Mouse (Mus musculus) neural tube, embryonic 13.5 days (tissue): ENCODE results near the gene Phf5a. TPM values are rescaled to one million over a fixed set of nuclear protein-coding genes. Genes with fewer than 3 reads are reported as not detected.
"Not testable (repeated sequence)": the region's sequence is repeated elsewhere in the genome, so short reads cannot be mapped to it uniquely, and the experiment has no call there.

Experiments used
- ATAC-seq: fragments of 200-750 bp; cut with Nextera tagmentation; 2 replicates; pipeline ENCODE4 v1.8.0; 2017; ENCODE audit warnings: low read depth, mild to moderate bottlenecking, moderate TSS enrichment, moderate library complexity
- H3K27ac ChIP-seq: fragments of 300-500 bp; sonication (generic); replicated peaks from 2 replicates; pipeline ENCODE4 v1.5.1; 2015; ENCODE audit warnings: moderate library complexity, mild to moderate bottlenecking, inconsistent platforms
- H3K27me3 ChIP-seq: fragments of 300-500 bp; sonication (generic); 2 replicates; pipeline ENCODE4 v1.6.1; 2015; ENCODE audit warnings: mild to moderate bottlenecking, inconsistent platforms
- H3K36me3 ChIP-seq: fragments of 300-500 bp; sonication (generic); 2 replicates; pipeline ENCODE4 v1.6.1; 2015; ENCODE audit warnings: mild to moderate bottlenecking, inconsistent platforms
- H3K4me1 ChIP-seq: fragments of 300-500 bp; sonication (generic); replicated peaks from 2 replicates; pipeline ENCODE4 v1.6.1; 2015; ENCODE audit warnings: inconsistent platforms
- H3K4me2 ChIP-seq: fragments of 300-500 bp; sonication (generic); 2 replicates; pipeline ENCODE4 v1.6.1; 2015; ENCODE audit warnings: inconsistent platforms, mild to moderate bottlenecking, moderate library complexity
- H3K4me3 ChIP-seq: fragments of 300-500 bp; sonication (generic); 2 replicates; pipeline ENCODE4 v1.5.1; 2015; ENCODE audit warnings: mild to moderate bottlenecking, inconsistent platforms
- H3K9ac ChIP-seq: fragments of 300-500 bp; sonication (generic); 2 replicates; pipeline ENCODE4 v1.6.1; 2015; ENCODE audit warnings: moderate library complexity, mild to moderate bottlenecking, inconsistent platforms
- H3K9me3 ChIP-seq: fragments of 300-500 bp; sonication (generic); 2 replicates; pipeline ENCODE4 v1.6.1; 2016; ENCODE audit warnings: inconsistent platforms
- WGBS: fragments of 180-500 bp; shearing (Covaris S2); methylation state at CpG from one replicate; pipeline ENCODE4 v1.1.7; 2015; 5-methylcytosine and 5-hydroxymethylcytosine counted together
- polyA plus RNA-seq: library from polyadenylated mRNA; unstranded; fragments of >200 nt; fragmentation: Nextera tagmentation; extraction: Ambion mirVana; gene quantifications from 2 replicates; pipeline ENCODE4 v1.2.1, GENCODE M21; 2015

Gene Phf5a
- polyA plus RNA-seq = 111 and 129 TPM in 2 replicates

DNA sequence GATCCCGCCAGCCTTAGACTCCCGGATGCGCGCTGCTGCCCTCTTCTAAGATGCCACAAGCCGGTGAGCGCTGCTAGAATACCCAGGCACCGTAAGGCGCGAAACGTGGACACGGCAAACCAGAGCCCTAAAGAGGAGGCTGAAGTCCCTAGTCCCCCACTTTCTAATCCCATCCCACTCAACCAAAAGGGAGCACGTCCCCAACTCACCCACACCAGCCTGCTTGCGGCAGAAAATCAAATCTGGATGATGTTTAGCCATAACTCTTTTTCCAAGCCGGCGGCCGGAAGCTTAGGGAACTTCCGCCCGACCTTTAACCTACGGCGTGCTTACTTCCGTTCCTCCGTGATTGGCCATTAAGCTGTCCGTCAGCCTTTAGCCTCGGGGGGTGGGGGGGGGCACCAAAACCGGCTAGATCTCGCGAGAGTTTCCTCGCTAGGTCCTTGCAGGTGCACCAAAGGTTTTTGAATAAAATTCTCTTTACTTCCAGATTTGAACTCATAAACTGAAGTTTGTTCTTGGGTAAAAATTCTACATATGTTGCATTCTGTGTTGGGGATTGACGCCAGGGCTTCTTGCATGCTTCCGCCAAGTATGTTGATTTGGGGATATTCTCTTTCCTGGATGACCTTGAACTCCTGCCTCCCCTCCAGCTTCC is at the start of gene Phf5a:
Gene Phf5a (minus strand): TSS at position 308 of the 658 bp plus-strand sequence.
- under 1% methylated on average over 30 of the region's 30 CpGs for WGBS
- peaks cover 28% of the 10 kb centered on the region for H3K4me1 ChIP-seq
- no peaks in the 10 kb centered on the region for H3K27me3 ChIP-seq
- peak within 1 kb of the TSS; percentile 97 for H3K4me3 ChIP-seq
- H3K4me2 ChIP-seq = peak within 1 kb of the TSS; percentile 95
- H3K9ac ChIP-seq = peak within 1 kb of the TSS; percentile 92
- ATAC-seq = peak; percentile 89
- no peaks in the 10 kb centered on the region for H3K9me3 ChIP-seq
- H3K27ac ChIP-seq = peak within 1 kb of the TSS; percentile 98
- peaks cover 40% of the 10 kb centered on the region for H3K36me3 ChIP-seq

- Histone ChIP-seq H3K4me1 (peaks cover 43% of the 10 kb centered on the region), H3K9ac (peak overlapping the region; percentile 14; the same call in 1 of the 2 replicates), H3K9me3 (no peaks in the 10 kb centered on the region), H3K4me3 (no peak overlapping the region), H3K27ac (peak overlapping the region; percentile 35), H3K27me3 (no peaks in the 10 kb centered on the region), H3K4me2 (no peak overlapping the region), H3K36me3 (peaks cover 14% of the 10 kb centered on the region)
- 68% methylated on average over 5 of the region's 5 CpGs for WGBS
- ATAC-seq = no peak
Measured at GRCm38 (mm10) chr15:81921255-81921654, 49.5 kb upstream of the Phf5a start.

DNA sequence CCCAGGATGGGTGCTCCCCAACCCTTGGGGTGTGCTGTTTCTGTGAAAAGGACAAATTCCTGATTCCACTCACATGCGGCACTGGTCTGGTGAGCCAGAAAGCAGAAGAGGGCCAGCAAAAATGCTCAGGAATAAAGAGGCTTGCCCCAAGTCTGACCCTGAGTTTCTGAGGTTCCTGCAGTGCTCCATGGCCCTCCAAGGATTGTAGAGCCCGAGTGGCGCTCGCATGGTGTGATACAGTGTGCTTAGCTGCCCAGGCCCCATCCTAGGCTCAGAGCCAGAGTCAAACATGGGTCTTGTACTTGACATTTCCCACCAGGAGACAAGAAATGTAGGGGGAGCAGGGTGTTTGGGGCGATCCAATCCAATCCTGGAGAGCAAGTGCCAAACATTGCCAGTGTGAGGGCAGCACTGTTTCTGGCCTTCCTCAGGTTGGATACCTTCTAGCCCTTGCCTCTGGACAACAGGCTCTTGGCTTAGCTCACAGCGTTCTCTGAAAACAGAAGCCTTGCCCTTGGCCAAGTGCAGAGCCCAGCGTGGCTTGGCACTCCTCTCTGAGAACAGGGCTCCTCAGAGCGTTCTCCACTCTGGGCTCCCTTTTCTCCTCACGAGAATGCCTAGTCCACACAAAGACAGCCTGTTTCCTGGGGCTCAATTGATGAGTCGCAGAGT is 49.0 kb upstream of the Phf5a start:
- no peaks in the 10 kb centered on the region for H3K9me3 ChIP-seq
- peaks cover 20% of the 10 kb centered on the region for H3K36me3 ChIP-seq
- no peak overlapping the region for H3K4me3 ChIP-seq
- peak overlapping the region; percentile 35 for H3K27ac ChIP-seq
- no peak for ATAC-seq
- 79% methylated on average over 10 of the region's 10 CpGs for WGBS
- no peak overlapping the region for H3K4me2 ChIP-seq
- H3K4me1 ChIP-seq = peaks cover 43% of the 10 kb centered on the region
- H3K27me3 ChIP-seq = no peaks in the 10 kb centered on the region
- H3K9ac ChIP-seq = 0 out of 2 replicates have a peak overlapping the region, but pooled peaks have one; percentile 14

DNA sequence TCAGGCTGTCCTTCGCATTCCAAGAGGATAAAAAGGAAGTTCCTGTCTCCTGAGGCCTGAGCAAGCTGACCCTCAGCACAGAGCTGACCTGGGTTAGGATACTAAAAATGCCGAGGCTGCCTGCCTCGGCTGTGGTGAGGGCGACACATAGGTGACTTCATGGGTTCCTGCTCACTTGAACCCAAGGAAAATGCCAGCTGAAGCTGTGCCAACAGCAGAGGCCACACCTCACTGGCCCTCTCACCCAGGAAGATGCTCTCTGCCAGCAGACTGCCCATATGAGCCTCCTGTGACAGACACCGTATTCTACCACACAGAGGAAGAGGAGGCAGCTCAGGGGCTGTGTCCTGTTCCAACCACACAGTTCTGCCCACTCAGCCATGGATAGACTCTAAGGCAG is 47.4 kb upstream of the Phf5a start:
- no peak overlapping the region for H3K4me3 ChIP-seq
- ATAC-seq = no peak
- 85% methylated on average over 5 of the region's 5 CpGs for WGBS
- H3K4me2 ChIP-seq = no peak overlapping the region
- no peaks in the 10 kb centered on the region for H3K9me3 ChIP-seq
- no peak overlapping the region for H3K27ac ChIP-seq
- no peaks in the 10 kb centered on the region for H3K27me3 ChIP-seq
- H3K4me1 ChIP-seq = peaks cover 27% of the 10 kb centered on the region
- H3K9ac ChIP-seq = no peak overlapping the region
- peaks cover 35% of the 10 kb centered on the region for H3K36me3 ChIP-seq

- 58% methylated on average over 6 of the region's 6 CpGs for WGBS
- Histone ChIP-seq H3K9me3 (no peaks in the 10 kb centered on the region), H3K9ac (no peak overlapping the region), H3K4me1 (peaks cover 16% of the 10 kb centered on the region), H3K4me3 (no peak overlapping the region), H3K36me3 (peaks cover 47% of the 10 kb centered on the region), H3K27ac (no peak overlapping the region), H3K4me2 (no peak overlapping the region), H3K27me3 (no peaks in the 10 kb centered on the region)
- peak; percentile 54; the same call in 1 of the 2 replicates for ATAC-seq
Measured at GRCm38 (mm10) chr15:81917621-81918463, 46.1 kb upstream of the Phf5a start.

DNA sequence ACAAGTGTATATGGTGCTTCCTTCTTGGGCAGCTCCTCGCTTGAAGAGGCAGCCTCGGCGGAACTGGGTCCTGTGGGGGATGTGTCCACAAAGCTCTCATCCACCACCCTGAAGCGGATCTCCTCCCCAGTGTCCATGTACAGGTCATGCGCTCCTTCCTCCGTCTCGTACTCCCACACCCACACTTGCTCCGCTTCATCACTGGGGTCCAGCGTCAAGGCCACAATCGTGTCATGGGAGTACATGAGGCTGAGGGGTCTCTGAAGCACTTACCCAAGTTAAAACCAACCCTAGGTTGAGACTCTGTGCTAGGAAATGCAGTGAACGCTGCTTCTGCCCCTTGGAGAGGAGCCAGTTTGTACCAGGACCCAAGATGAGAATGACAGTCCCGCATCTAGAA is 45.5 kb upstream of the Phf5a start:
- Histone ChIP-seq H3K36me3 (peaks cover 49% of the 10 kb centered on the region), H3K27ac (no peak overlapping the region), H3K4me1 (peaks cover 16% of the 10 kb centered on the region), H3K9ac (no peak overlapping the region), H3K9me3 (no peaks in the 10 kb centered on the region), H3K4me3 (no peak overlapping the region), H3K4me2 (no peak overlapping the region), H3K27me3 (no peaks in the 10 kb centered on the region)
- ATAC-seq = no peak
- WGBS = 92% methylated on average over 12 of the region's 12 CpGs

GRCm38 (mm10) chr15:81915663-81916062 is 44.0 kb upstream of the Phf5a start:
- H3K27ac ChIP-seq = no peak overlapping the region
- H3K36me3 ChIP-seq = peaks cover 64% of the 10 kb centered on the region
- H3K4me1 ChIP-seq = peaks cover 2% of the 10 kb centered on the region; the same call in 1 of the 2 replicates
- ATAC-seq = no peak
- H3K27me3 ChIP-seq = no peaks in the 10 kb centered on the region
- H3K4me3 ChIP-seq = no peak overlapping the region
- WGBS = 84% methylated on average over 5 of the region's 5 CpGs
- H3K4me2 ChIP-seq = no peak overlapping the region
- no peaks in the 10 kb centered on the region for H3K9me3 ChIP-seq
- H3K9ac ChIP-seq = no peak overlapping the region

DNA sequence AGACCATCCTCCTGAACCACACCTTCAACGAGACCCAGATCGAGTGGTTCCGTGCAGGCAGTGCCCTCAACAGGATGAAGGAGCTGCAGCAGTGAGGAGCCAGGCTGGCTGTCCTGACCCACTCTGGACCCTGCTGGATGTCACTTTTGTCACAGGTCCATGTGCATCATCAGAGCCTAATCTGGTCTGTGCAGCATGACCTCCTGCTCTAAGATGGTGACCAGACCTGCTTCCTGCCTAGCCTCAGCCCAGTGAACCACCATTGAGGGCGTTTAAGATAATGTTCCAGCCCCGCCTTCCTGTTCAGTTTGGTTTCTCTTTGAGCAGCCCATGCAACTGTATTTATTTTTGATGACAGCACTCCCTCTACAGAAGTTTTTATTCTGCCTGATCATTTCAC is 43.0 kb upstream of the Phf5a start:
- 77% methylated on average over 5 of the region's 5 CpGs for WGBS
- Histone ChIP-seq H3K4me1 (no peaks in the 10 kb centered on the region), H3K4me3 (no peak overlapping the region), H3K9me3 (no peaks in the 10 kb centered on the region), H3K4me2 (no peak overlapping the region), H3K9ac (no peak overlapping the region), H3K27ac (no peak overlapping the region), H3K36me3 (peaks cover 74% of the 10 kb centered on the region), H3K27me3 (no peaks in the 10 kb centered on the region)
- ATAC-seq = no peak

DNA sequence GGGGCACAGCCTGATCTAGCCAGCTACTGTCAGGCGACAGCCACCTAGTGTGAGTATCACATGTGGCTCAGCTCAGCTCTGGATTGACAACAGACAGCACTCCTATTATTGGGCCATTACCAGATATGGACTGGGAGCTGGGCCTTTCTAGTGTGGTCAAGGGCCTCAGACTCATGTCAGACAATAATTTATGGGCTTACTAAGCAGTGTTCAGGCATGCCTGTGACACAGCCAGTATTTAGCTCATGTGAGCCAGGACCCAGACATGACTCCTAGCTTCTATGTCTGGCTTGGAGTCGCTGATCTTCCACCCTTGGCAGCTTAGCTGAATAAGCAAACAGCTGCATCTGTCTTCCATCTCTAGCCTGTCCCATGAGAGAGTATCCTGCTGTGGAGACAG is 40.8 kb upstream of the Phf5a start:
- Histone ChIP-seq H3K27ac (no peak overlapping the region), H3K27me3 (no peaks in the 10 kb centered on the region), H3K4me1 (no peaks in the 10 kb centered on the region), H3K4me2 (no peak overlapping the region), H3K9me3 (no peaks in the 10 kb centered on the region), H3K9ac (no peak overlapping the region), H3K36me3 (peaks cover 94% of the 10 kb centered on the region), H3K4me3 (no peak overlapping the region)
- no peak for ATAC-seq
- WGBS = 91% methylated on average over 2 of the region's 2 CpGs

DNA sequence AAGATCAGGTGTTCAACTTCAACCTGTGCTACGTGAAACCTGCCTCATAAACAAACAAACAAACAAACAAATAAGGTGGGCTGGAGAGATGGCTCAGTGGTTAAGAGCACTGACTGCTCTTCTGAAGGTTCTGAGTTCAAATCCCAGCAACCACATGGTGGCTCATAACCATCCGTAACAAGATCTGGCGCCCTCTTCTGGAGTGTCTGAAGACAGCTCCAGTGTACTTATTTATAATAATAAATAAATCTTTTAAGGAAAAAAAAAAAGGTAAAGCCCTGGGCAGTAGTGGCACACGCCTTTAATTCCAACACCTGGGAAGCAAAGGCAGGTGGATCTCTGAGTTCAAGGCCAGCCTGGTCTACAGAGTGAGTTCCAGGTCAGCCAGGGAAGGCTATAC is 37.1 kb upstream of the Phf5a start:
- not testable (repeated sequence) for H3K4me1 ChIP-seq, H3K9ac ChIP-seq, H3K27ac ChIP-seq, H3K4me3 ChIP-seq, H3K9me3 ChIP-seq, H3K4me2 ChIP-seq, ATAC-seq, H3K27me3 ChIP-seq
- 88% methylated on average over 4 of the region's 4 CpGs for WGBS
- H3K36me3 ChIP-seq = peaks cover 98% of the 10 kb centered on the region

DNA sequence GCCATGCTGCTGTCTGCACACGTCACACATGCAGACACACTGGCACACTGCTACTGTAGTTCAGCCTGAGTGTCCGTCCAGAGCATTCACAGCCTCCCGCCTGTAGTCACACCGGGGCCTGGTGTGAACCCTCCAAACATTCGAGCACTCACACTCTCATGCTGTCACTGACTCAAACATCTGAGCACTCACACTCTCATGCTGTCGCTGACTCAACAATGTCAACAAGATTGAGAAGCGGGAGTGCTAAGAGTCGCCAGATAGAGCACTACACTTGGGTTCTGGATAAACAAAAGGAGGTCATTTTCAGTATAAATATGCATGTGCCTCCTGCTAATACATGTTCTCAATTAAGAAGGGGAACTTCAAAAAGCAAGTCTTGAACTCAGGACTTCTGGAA is 36.2 kb upstream of the Phf5a start:
- no peaks in the 10 kb centered on the region for H3K4me1 ChIP-seq
- no peak for ATAC-seq
- no peaks in the 10 kb centered on the region for H3K27me3 ChIP-seq
- H3K9ac ChIP-seq = no peak overlapping the region
- H3K4me2 ChIP-seq = no peak overlapping the region
- WGBS = 90% methylated on average over 8 of the region's 8 CpGs
- no peak overlapping the region for H3K27ac ChIP-seq
- no peaks in the 10 kb centered on the region for H3K9me3 ChIP-seq
- no peak overlapping the region for H3K4me3 ChIP-seq
- peaks cover 97% of the 10 kb centered on the region for H3K36me3 ChIP-seq

DNA sequence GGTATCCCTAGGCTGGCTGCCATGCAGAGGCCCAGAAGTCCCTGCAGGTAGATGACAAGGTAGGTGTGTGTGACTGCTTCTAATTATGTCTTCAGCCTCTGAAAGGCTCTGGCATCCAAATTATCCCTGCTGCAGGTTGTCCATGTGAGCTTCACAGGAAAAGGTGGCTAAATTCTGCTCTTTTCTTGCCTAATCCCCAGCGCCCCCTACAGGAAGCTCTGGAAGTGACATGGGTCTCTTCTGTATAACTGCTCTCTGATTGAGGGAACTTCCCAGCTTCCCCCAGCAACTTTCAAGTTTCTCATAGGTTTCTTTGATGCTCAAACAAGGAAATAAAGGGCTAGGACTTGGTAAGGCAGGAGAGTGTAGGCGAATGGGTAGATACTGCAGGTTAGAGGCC is 33.2 kb upstream of the Phf5a start:
- H3K27me3 ChIP-seq = no peaks in the 10 kb centered on the region
- no peak overlapping the region for H3K4me3 ChIP-seq
- no peaks in the 10 kb centered on the region for H3K9me3 ChIP-seq
- H3K36me3 ChIP-seq = peaks cover 97% of the 10 kb centered on the region
- H3K9ac ChIP-seq = no peak overlapping the region
- no peaks in the 10 kb centered on the region for H3K4me1 ChIP-seq
- no peak overlapping the region for H3K4me2 ChIP-seq
- no peak overlapping the region for H3K27ac ChIP-seq
- ATAC-seq = no peak
- WGBS = 40% methylated on average over 2 of the region's 2 CpGs
